Mouse (Mus musculus) central nervous system, embryonic 11.5 days (tissue): ENCODE data around the gene Kdm2a. TPM values are rescaled to one million over a fixed set of nuclear protein-coding genes. Genes with fewer than 3 reads are reported as not detected.

Source experiments
- polyA plus RNA-seq: library from polyadenylated mRNA; depleted of rRNA; stranded (reverse); fragments of >200 nt; gene quantifications from 2 replicates; pipeline ENCODE4 v1.2.3, GENCODE M21; 2012; rRNA removed

Kdm2a gene
- polyA plus RNA-seq = 56.7 and 88.6 TPM in 2 replicates

DNA sequence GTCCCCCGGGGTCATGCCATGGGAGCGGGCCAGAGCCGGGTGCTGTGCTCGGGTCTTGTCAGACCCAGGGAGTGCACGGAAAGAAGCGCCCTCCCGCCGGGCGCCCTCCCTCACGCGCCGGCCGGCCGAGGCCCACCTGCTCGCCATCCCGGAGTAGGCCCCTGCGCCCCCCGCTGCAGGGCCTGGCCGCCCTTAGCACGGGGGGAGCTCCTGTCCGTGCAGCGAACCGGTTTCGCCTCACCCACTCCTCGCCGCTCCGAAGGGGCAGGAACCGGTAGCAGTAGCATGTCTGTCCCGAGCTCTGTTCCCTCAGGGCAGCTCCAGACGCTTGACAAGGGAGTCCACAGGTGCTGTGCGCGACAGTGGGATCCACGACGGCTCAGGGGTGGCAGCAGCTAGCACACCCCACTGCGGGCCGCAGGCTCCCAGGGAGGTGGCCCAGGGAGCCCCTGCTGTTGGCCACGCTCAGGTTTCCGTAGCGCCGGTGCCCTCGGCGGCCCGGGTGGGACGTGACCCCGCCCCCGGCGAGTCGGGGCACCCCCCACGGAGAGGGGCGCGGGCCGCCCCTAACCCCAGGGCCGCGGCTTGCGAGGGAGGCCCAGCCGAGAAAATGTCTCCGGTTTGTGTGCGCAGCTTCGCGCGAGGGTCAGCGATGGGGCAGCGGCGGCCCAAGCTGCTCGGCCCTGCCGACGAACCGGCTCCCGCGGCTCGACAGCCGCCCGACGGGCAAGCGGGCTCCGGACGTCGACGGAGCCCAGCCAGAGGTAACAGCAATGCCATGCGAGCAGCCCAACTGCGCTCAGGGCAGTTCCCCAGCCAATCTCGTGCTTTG lies at the start of gene Kdm2a:
Gene Kdm2a, minus strand, starts transcription at position 488 of the 832 bp plus-strand sequence.

DNA sequence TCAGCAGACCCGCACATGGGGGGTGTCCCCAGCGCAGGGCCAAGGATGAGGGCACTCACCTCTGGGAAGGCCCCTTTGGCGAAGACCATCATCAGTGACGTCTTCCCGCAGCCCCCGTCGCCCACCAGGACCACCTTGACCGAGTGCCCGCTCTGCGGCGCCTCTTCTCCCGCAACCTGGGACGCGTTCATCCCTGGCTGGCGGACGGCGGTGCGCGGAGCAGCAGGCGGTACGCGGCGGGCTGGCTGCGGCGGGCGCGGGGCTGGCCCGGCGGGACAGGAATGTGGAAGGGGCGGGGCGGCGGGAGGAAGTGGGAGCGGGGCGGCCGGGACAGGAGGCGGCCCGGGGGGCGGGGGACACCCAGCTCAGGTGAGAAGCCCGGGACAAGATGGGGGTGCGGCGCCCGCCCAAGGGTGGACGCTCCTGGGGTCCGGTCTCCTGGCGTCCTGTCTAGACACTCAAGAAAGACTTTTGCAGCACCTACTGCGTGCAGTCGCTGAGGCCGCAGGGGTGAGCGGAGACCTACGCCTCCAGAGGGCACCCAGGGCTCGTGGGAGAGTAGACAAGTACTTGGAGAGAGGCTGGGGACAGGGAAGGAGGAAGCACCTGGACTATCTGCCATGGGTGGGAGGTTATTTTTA lies 41.2 kb upstream of the Kdm2a start, which contains the start of gene Rhod:
Gene Rhod, minus strand, starts transcription at position 272 of the 641 bp plus-strand sequence.

DNA sequence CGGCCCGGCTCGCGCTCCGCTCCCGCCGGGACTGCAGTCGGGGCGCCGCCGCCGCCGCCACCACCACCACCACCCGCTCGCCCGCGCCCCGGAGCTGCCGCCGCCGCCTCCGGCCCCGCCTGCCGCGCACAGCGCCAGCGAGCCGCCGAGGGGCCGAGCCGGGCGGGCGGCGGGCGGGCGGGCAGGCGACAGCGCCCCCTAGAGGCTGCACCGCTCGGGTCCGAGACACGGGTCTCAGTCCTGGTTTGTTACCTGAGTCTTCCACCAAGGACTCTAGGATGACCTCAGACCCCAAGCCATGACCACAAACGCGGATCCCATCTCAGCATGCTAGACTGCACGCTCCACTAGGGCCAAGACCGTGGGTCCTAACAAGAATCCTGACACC lies 91.9 kb downstream of the Kdm2a start, which contains the start of gene Grk2:
Gene Grk2, minus strand, starts transcription at position 33 of the 388 bp plus-strand sequence.

DNA sequence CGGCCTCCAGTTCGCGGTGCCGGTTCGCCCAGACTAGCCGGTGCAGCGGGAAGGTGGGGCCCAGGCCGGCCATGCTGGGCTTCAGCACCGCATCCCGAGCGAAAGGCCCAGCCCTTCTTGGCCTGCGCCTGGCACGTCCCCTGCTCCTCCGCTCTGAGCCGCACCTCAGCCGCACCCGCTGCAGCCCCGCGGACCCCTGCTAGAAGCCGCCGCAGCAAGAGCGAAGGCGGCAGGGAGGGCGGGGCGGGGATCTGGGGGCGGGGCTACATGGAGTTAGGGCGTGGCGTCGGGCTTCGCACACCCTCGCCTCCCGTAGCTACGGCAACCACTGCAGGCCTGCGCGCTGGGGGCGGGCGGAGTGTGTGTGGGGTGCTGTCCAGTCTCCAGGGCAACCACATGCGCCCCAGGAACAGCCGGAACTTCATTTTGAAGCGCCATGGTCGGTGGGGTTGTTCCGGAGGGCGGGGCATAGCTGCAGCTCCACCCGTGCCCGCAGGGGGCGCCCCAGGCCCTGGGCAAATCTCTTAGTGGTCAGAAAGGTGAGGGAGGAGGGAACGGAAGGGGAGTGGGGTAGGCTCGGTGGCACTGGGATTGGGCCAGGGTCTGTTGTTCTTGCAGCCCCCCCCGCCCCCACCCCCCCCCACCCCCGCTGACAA lies 115.1 kb downstream of the Kdm2a start, which contains the start of gene Ankrd13d:
Gene Ankrd13d, minus strand, starts transcription at position 240 of the 656 bp plus-strand sequence.

GRCm38 (mm10) chr19:4268566-4269361 lies 129.3 kb downstream of the Kdm2a start, which contains the start of gene Ssh3:
TSS of gene Ssh3 (minus strand) at chr19:4269180.

Other genes with a start within 250 kb of the Kdm2a start
- gene Coro1b, start 249.7 kb downstream of the Kdm2a start, polyA plus RNA-seq = 168 and 188 TPM in 2 replicates
- 2.7 and 3.3 TPM in 2 replicates for gene Ptprcap, start 244.7 kb downstream of the Kdm2a start, polyA plus RNA-seq
- 51.0 and 60.7 TPM in 2 replicates for gene Rps6kb2, start 234.9 kb downstream of the Kdm2a start, polyA plus RNA-seq
- 3.5 and 4.1 TPM in 2 replicates for gene Carns1, start 222.8 kb downstream of the Kdm2a start, polyA plus RNA-seq
- 1.8 and 2.9 TPM in 2 replicates for gene Tbc1d10c, start 207.0 kb downstream of the Kdm2a start, polyA plus RNA-seq
- gene Ppp1ca, start 206.2 kb downstream of the Kdm2a start, polyA plus RNA-seq = 375 and 508 TPM in 2 replicates
- 37.9 and 54.0 TPM in 2 replicates for gene Rad9a, start 196.6 kb downstream of the Kdm2a start, polyA plus RNA-seq
- gene Clcf1, start 184.0 kb downstream of the Kdm2a start, polyA plus RNA-seq = 2.9 and 11.1 TPM in 2 replicates
- gene AC109138.7, start 183.9 kb downstream of the Kdm2a start, polyA plus RNA-seq = not detected in 2 replicates
- 11.8 and 19.7 TPM in 2 replicates for gene Pold4, start 166.4 kb downstream of the Kdm2a start, polyA plus RNA-seq
- gene Ssh3, start 129.1 kb downstream of the Kdm2a start, polyA plus RNA-seq = 14.4 and 16.9 TPM in 2 replicates
- gene Ankrd13d, start 115.1 kb downstream of the Kdm2a start, polyA plus RNA-seq = 16.2 and 18.8 TPM in 2 replicates
- 71.3 and 119 TPM in 2 replicates for gene Grk2, start 92.1 kb downstream of the Kdm2a start, polyA plus RNA-seq
- 10.2 and 16.9 TPM in 2 replicates for gene Rhod, start 41.1 kb upstream of the Kdm2a start, polyA plus RNA-seq
- 0.84 and 0.85 TPM in 2 replicates for gene Syt12, start 79.2 kb upstream of the Kdm2a start, polyA plus RNA-seq
- gene 2010003K11Rik, start 100.3 kb upstream of the Kdm2a start, polyA plus RNA-seq = not detected in 2 replicates
- 7.6 and 12.2 TPM in 2 replicates for gene Pcx, start 112.2 kb upstream of the Kdm2a start, polyA plus RNA-seq
- gene Lrfn4, start 217.4 kb upstream of the Kdm2a start, polyA plus RNA-seq = 49.3 and 50.7 TPM in 2 replicates
- 53.9 and 64.4 TPM in 2 replicates for gene Rce1, start 227.4 kb upstream of the Kdm2a start, polyA plus RNA-seq